Mouse (Mus musculus): ENCODE results near the gene Ctsd. TPM values are rescaled to one million over a fixed set of nuclear protein-coding genes. Genes with fewer than 3 reads are reported as not detected.

The Ctsd gene
- polyA plus RNA-seq, 1 experiment, result 253 TPM

DNA sequence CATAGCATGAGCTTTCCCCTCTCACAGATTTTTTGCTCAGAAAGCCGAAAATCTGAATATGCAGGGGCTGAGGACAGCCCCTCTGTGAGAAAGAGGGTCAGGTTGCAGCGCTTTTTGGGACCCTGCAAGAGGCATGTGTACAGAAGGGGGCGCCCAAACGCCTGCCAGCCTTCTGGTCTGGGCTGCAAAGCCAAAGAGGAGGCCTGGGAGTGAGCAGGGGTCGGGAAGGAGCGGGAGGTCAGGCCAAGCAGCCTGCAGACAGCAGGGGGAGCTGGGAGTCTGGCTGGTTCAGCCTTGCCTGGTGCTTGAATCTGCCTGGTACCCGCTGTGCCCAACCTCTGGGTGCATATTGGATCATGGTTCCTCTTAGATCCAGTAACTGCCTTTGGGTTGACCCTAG lies 40.4 kb upstream of the Ctsd start:
- 46% methylated on average over 7 of the region's 7 CpGs for WGBS

GRCm38 (mm10) chr7:142425641-142426213 lies 37.9 kb upstream of the Ctsd start:
- no peak overlapping the region for H3K4me3 ChIP-seq (ENCODE audit: low read depth, low read length)
- H3K36me3 ChIP-seq (ENCODE audit: control insufficient read depth, insufficient read depth, low read length), result no peaks in the 10 kb centered on the region
- H3K27me3 ChIP-seq (ENCODE audit: control insufficient read depth, insufficient read depth, low read length), result no peaks in the 10 kb centered on the region
- no peak for TF ChIP-seq POLR2A (IDR thresholded peaks at IDR 0.05; ENCODE audit: low read depth, low read length)
- no peak for TF ChIP-seq CTCF (IDR thresholded peaks at IDR 0.05; ENCODE audit: extremely low read depth, insufficient read length, insufficient replicate concordance, low read depth, low read length)
- 74% methylated on average over 11 of the region's 11 CpGs for WGBS
- no peak overlapping the region for H3K27ac ChIP-seq (ENCODE audit: insufficient read depth, low read depth, low read length)
- no peaks in the 10 kb centered on the region for H3K4me1 ChIP-seq (ENCODE audit: control insufficient read depth, insufficient read depth, insufficient read length, low read length)

More for the DNA sequence above, 40.4 kb upstream of the Ctsd start:
- no peaks in the 10 kb centered on the region for H3K4me1 ChIP-seq (ENCODE audit: control insufficient read depth, insufficient read depth, insufficient read length, low read length)
- no peaks in the 10 kb centered on the region for H3K36me3 ChIP-seq (ENCODE audit: control insufficient read depth, insufficient read depth, low read length)
- no peaks in the 10 kb centered on the region for H3K27me3 ChIP-seq (ENCODE audit: control insufficient read depth, insufficient read depth, low read length)
- TF ChIP-seq POLR2A (IDR thresholded peaks at IDR 0.05; ENCODE audit: low read depth, low read length) (no peak), CTCF (IDR thresholded peaks at IDR 0.05; ENCODE audit: extremely low read depth, insufficient read length, insufficient replicate concordance, low read depth, low read length) (no peak)
- no peak overlapping the region for H3K4me3 ChIP-seq (ENCODE audit: low read depth, low read length)
- no peak overlapping the region for H3K27ac ChIP-seq (ENCODE audit: insufficient read depth, low read depth, low read length)

GRCm38 (mm10) chr7:142421826-142422225 lies 34.0 kb upstream of the Ctsd start:
- no peaks in the 10 kb centered on the region for H3K36me3 ChIP-seq (ENCODE audit: control insufficient read depth, insufficient read depth, low read length)
- TF ChIP-seq CTCF (IDR thresholded peaks at IDR 0.05; ENCODE audit: extremely low read depth, insufficient read length, insufficient replicate concordance, low read depth, low read length) (no peak), POLR2A (IDR thresholded peaks at IDR 0.05; ENCODE audit: low read depth, low read length) (no peak)
- WGBS, result 48% methylated on average over 2 of the region's 2 CpGs
- H3K27me3 ChIP-seq (ENCODE audit: control insufficient read depth, insufficient read depth, low read length), result no peaks in the 10 kb centered on the region
- H3K4me3 ChIP-seq (ENCODE audit: low read depth, low read length), result no peak overlapping the region
- H3K27ac ChIP-seq (ENCODE audit: insufficient read depth, low read depth, low read length), result no peak overlapping the region
- no peaks in the 10 kb centered on the region for H3K4me1 ChIP-seq (ENCODE audit: control insufficient read depth, insufficient read depth, insufficient read length, low read length)

GRCm38 (mm10) chr7:142419887-142420286 lies 32.0 kb upstream of the Ctsd start:
- H3K4me3 ChIP-seq (ENCODE audit: low read depth, low read length), result no peak overlapping the region
- 49% methylated on average over 5 of the region's 5 CpGs for WGBS
- H3K4me1 ChIP-seq (ENCODE audit: control insufficient read depth, insufficient read depth, insufficient read length, low read length), result no peaks in the 10 kb centered on the region
- H3K36me3 ChIP-seq (ENCODE audit: control insufficient read depth, insufficient read depth, low read length), result no peaks in the 10 kb centered on the region
- TF ChIP-seq CTCF (IDR thresholded peaks at IDR 0.05; ENCODE audit: extremely low read depth, insufficient read length, insufficient replicate concordance, low read depth, low read length) (no peak), POLR2A (IDR thresholded peaks at IDR 0.05; ENCODE audit: low read depth, low read length) (no peak)
- H3K27ac ChIP-seq (ENCODE audit: insufficient read depth, low read depth, low read length), result no peak overlapping the region
- no peaks in the 10 kb centered on the region for H3K27me3 ChIP-seq (ENCODE audit: control insufficient read depth, insufficient read depth, low read length)

GRCm38 (mm10) chr7:142418679-142419078 lies 30.8 kb upstream of the Ctsd start:
- Histone ChIP-seq H3K27ac (ENCODE audit: insufficient read depth, low read depth, low read length) (no peak overlapping the region), H3K4me1 (ENCODE audit: control insufficient read depth, insufficient read depth, insufficient read length, low read length) (no peaks in the 10 kb centered on the region), H3K4me3 (ENCODE audit: low read depth, low read length) (no peak overlapping the region), H3K36me3 (ENCODE audit: control insufficient read depth, insufficient read depth, low read length) (no peaks in the 10 kb centered on the region), H3K27me3 (ENCODE audit: control insufficient read depth, insufficient read depth, low read length) (no peaks in the 10 kb centered on the region)
- TF ChIP-seq POLR2A (IDR thresholded peaks at IDR 0.05; ENCODE audit: low read depth, low read length) (no peak), CTCF (IDR thresholded peaks at IDR 0.05; ENCODE audit: extremely low read depth, insufficient read length, insufficient replicate concordance, low read depth, low read length) (no peak)
- whole genome bisulfite sequencing, result 90% methylated on average over 8 of the region's 8 CpGs

- TF ChIP-seq POLR2A (IDR thresholded peaks at IDR 0.05; ENCODE audit: low read depth, low read length) (no peak), CTCF (IDR thresholded peaks at IDR 0.05; ENCODE audit: extremely low read depth, insufficient read length, insufficient replicate concordance, low read depth, low read length) (no peak)
- Histone ChIP-seq H3K4me1 (ENCODE audit: control insufficient read depth, insufficient read depth, insufficient read length, low read length) (no peaks in the 10 kb centered on the region), H3K4me3 (ENCODE audit: low read depth, low read length) (no peak overlapping the region), H3K27ac (ENCODE audit: insufficient read depth, low read depth, low read length) (no peak overlapping the region), H3K36me3 (ENCODE audit: control insufficient read depth, insufficient read depth, low read length) (no peaks in the 10 kb centered on the region), H3K27me3 (ENCODE audit: control insufficient read depth, insufficient read depth, low read length) (no peaks in the 10 kb centered on the region)
- 86% methylated on average over 2 of the region's 2 CpGs for WGBS
Observed at GRCm38 (mm10) chr7:142418027-142418426, 30.2 kb upstream of the Ctsd start.

DNA sequence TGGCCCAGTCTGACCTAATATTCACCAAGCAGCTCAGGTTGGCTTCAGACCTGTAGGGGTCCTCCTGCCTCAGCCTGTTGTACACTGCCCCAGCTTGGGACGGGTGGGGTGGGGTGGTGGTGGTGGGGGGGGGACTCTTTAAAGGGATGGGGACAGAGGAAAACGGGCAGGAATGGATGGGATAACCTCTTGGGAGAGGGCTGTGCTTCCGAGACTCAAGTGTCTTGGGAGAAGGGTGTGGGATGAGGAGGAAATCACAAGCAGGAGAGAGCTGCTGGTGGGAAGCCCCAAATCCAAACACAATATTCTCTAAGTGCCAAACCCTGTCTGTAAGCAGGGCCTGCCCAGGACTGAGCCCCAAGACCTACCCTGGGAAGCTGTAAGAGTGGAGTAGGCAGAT lies 28.4 kb upstream of the Ctsd start:
- Histone ChIP-seq H3K27me3 (ENCODE audit: control insufficient read depth, insufficient read depth, low read length) (no peaks in the 10 kb centered on the region), H3K27ac (ENCODE audit: insufficient read depth, low read depth, low read length) (no peak overlapping the region), H3K4me1 (ENCODE audit: control insufficient read depth, insufficient read depth, insufficient read length, low read length) (no peaks in the 10 kb centered on the region), H3K36me3 (ENCODE audit: control insufficient read depth, insufficient read depth, low read length) (no peaks in the 10 kb centered on the region), H3K4me3 (ENCODE audit: low read depth, low read length) (no peak overlapping the region)
- 78% methylated on average over 3 of the region's 3 CpGs for WGBS
- TF ChIP-seq POLR2A (IDR thresholded peaks at IDR 0.05; ENCODE audit: low read depth, low read length) (no peak), CTCF (IDR thresholded peaks at IDR 0.05; ENCODE audit: extremely low read depth, insufficient read length, insufficient replicate concordance, low read depth, low read length) (no peak)

Measured in small intestine, adult 2 months (tissue).